Mouse (Mus musculus): ENCODE data around the gene Aoah.

DNA sequence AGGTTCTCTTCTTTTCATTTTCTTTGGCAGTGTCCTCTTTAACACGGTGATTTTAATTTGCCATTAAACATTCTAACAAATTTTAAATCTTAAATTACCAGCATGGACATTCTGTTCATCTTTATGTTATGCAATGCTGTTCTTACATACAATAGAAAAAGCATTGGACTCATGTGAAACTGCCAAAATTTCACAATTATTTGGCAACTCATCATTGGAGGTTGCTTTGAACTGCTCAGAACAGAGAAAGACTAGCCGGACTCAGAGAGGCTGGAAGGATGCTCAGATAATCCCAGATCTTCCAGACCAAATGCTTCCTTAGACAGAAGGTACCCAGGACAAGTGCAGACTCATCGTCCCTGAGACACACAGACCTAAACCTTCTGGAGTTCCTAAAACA lies 126.5 kb downstream of the Aoah start:
- TF ChIP-seq USF1 (IDR thresholded peaks at IDR 0.05; ENCODE audit: low read depth) = no peak
- TF ChIP-seq TCF12 (IDR thresholded peaks at IDR 0.05; ENCODE audit: insufficient read depth, poor library complexity, severe bottlenecking) = no peak
- no peak for TF ChIP-seq POLR2A (IDR thresholded peaks at IDR 0.05; ENCODE audit: insufficient read length, low read depth)
- TF ChIP-seq TCF3 (IDR thresholded peaks at IDR 0.05; ENCODE audit: insufficient read length, low read depth) = no peak
- TF ChIP-seq POLR2AphosphoS2 (IDR thresholded peaks at IDR 0.05; ENCODE audit: insufficient read length, low read depth) = no peak
- no peak for TF ChIP-seq MAX (IDR thresholded peaks at IDR 0.05; ENCODE audit: low read depth)
- TF ChIP-seq MYOD1 (IDR thresholded peaks at IDR 0.05; ENCODE audit: control insufficient read depth in 1 of 3, insufficient read length in 2 of 3, low read depth in 2 of 3) = no peak
- TF ChIP-seq E2F4 (IDR thresholded peaks at IDR 0.05; ENCODE audit: insufficient read depth) = no peak
- TF ChIP-seq CEBPB (IDR thresholded peaks at IDR 0.05; ENCODE audit: insufficient read depth, poor library complexity, severe bottlenecking) = no peak
- TF ChIP-seq MYOG (IDR thresholded peaks at IDR 0.05; ENCODE audit: control insufficient read depth in 1 of 3, insufficient read depth in 1 of 3, insufficient read length in 2 of 3, low read depth in 2 of 3) = no peak
- no peak for TF ChIP-seq SRF (IDR thresholded peaks at IDR 0.05; ENCODE audit: control insufficient read depth, insufficient read length, low read depth)

All from myocyte (in vitro differentiated cells).